22 mouse cellular contexts compared by ENCODE assay signal in the genomic region with DNA sequence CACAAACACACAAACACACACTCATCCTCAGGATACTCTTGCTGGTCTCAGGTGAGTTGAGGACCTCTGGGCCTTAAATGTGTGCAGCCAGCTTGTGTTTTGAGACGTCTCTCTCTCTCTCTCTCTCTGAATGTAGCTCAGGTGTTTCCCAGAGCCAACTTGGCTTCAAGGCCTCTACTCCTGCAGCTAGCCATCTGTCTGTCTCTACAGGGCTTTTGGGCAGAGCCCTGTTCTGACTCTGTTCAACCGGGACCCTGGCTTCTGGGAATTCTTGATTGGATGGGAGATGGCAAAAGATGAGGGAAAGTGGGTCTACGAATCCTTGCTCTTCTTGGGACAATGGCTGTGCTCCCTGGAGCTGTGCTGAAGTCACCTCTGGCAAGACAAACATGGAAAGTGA.
DNase-seq lines count a peak whose midpoint lies in the region; TF ChIP-seq lines count a peak whose summit lies in the region.
"Had no signal": no experiment of that assay in that cellular context is flagged by ENCODE, and none has a peak within 500 bp of the region (broad histone marks: within the 10 kb centered on the region; RNA-seq: fewer than 3 reads in every experiment).

No protein-coding gene starts in this region.

- WGBS in cerebellum, adult 2 months = 10% methylated on average over 3 of the region's 3 CpGs
- 80% methylated on average over 3 of the region's 3 CpGs for WGBS in hindbrain, embryonic 10.5 days

- H3K4me1 ChIP-seq in cerebellum, adult 2 months (ENCODE audit: control insufficient read depth, insufficient read depth, low read length) = peaks cover 7% of the 10 kb centered on the region
- H3K4me1 ChIP-seq in hindbrain, embryonic 10.5 days (replicated peaks) = no peaks in the 10 kb centered on the region
- H3K4me1 ChIP-seq: forebrain, embryonic 10.5 days; forebrain, embryonic 13.5 days; heart, embryonic 10.5 days; hindbrain, embryonic 13.5 days; intestine, embryonic 15.5 days had no signal

- H3K9me3 ChIP-seq in hindbrain, embryonic 10.5 days = no peaks in the 10 kb centered on the region
- H3K9me3 ChIP-seq: forebrain, embryonic 10.5 days; forebrain, embryonic 13.5 days; heart, embryonic 10.5 days; hindbrain, embryonic 13.5 days; intestine, embryonic 15.5 days had no signal

- DNase-seq in cerebellum, adult 11-12 months = peak; percentile 14
- no peak for DNase-seq in cerebellum, adult 11 months
- peak; percentile 30 to 56 for DNase-seq in cerebellum, adult 2 months
- peak; percentile 72 for DNase-seq in cerebellum, postnatal 10 days
- DNase-seq in cerebellum, postnatal 36 days = peak; percentile 24 to 30
- DNase-seq in hindbrain, embryonic 10.5 days (ENCODE audit: low spot score) = no peak
- no peak for DNase-seq in thymus, postnatal 0 days (ENCODE audit: low spot score)
- DNase-seq: adrenal gland, postnatal 10 days; adrenal gland, postnatal 36 days; B cell, adult 2 months; gastrocnemius, postnatal 10 days; gastrocnemius, postnatal 36 days; heart, adult 2 months; kidney, adult 11 months; kidney, adult 8-10 months had no signal

- no peak for TF ChIP-seq POLR2A in cerebellum, adult 2 months (IDR thresholded peaks at IDR 0.05; ENCODE audit: borderline replicate concordance, insufficient read depth, low read length)

- H3K27ac ChIP-seq in cerebellum, adult 2 months (ENCODE audit: insufficient read depth, low read length) = no peak overlapping the region
- H3K27ac ChIP-seq in hindbrain, embryonic 10.5 days = no peak overlapping the region
- H3K27ac ChIP-seq: forebrain, embryonic 10.5 days; forebrain, embryonic 13.5 days; heart, adult 2 months; heart, embryonic 10.5 days; hindbrain, embryonic 13.5 days; intestine, embryonic 15.5 days had no signal

- H3K27me3 ChIP-seq in cerebellum, adult 2 months (ENCODE audit: control insufficient read depth, insufficient read depth, low read length) = no peaks in the 10 kb centered on the region
- H3K27me3 ChIP-seq in hindbrain, embryonic 10.5 days (ENCODE audit: insufficient read depth, poor library complexity, severe bottlenecking) = peaks cover 3% of the 10 kb centered on the region; the same call in 1 of the 2 replicates
- H3K27me3 ChIP-seq: forebrain, embryonic 13.5 days; hindbrain, embryonic 13.5 days; intestine, embryonic 15.5 days; Patski had no signal

- no peaks in the 10 kb centered on the region for H3K36me3 ChIP-seq in hindbrain, embryonic 10.5 days
- H3K36me3 ChIP-seq: forebrain, embryonic 10.5 days; G1E; heart, embryonic 10.5 days; hindbrain, embryonic 13.5 days; intestine, embryonic 15.5 days had no signal

- TF ChIP-seq CTCF in cerebellum, adult 2 months (IDR thresholded peaks at IDR 0.05; ENCODE audit: borderline replicate concordance, insufficient read depth, low read depth, low read length) = no peak

- no peak overlapping the region for H3K4me3 ChIP-seq in cerebellum, adult 2 months (replicated peaks; ENCODE audit: insufficient read depth, low read depth, low read length)
- H3K4me3 ChIP-seq in hindbrain, embryonic 10.5 days = no peak overlapping the region
- H3K4me3 ChIP-seq: forebrain, embryonic 10.5 days; forebrain, embryonic 13.5 days; heart, adult 2 months; heart, embryonic 10.5 days; hindbrain, embryonic 13.5 days; intestine, embryonic 15.5 days had no signal

Comparison
In these comparisons a context has a peak if more than half of its experiments do, and no peak if none do; other contexts are left out.
1. DNase-seq: peak in cerebellum, adult 11-12 months (single experiment), cerebellum, adult 2 months (2 of 2), cerebellum, postnatal 10 days (2 of 2) and cerebellum, postnatal 36 days (2 of 2); none in cerebellum, adult 11 months (single experiment), hindbrain, embryonic 10.5 days (single experiment) and thymus, postnatal 0 days (single experiment).